Mouse (Mus musculus) heart, embryonic 11.5 days (tissue): Measurements from ENCODE around the gene Mark3. TPM values are rescaled to one million over a fixed set of nuclear protein-coding genes. Genes with fewer than 3 reads are reported as not detected.

Source experiments
- ATAC-seq: fragments of 200-750 bp; cut with Nextera tagmentation; replicated peaks from 2 replicates; pipeline ENCODE4 v1.8.0; 2017; ENCODE audit warnings: moderate library complexity; ENCODE audit not compliant: insufficient number of reproducible peaks, low FRiP score, low TSS enrichment
- H3K27ac ChIP-seq: fragments of 300-500 bp; sonication (generic); 2 replicates; pipeline ENCODE4 v1.5.1; 2014; ENCODE audit warnings: mild to moderate bottlenecking, low read depth, low read length
- H3K27me3 ChIP-seq: fragments of 300-500 bp; sonication (generic); 2 replicates; pipeline ENCODE4 v1.6.1; 2014; ENCODE audit warnings: mild to moderate bottlenecking, low read length, mixed read lengths; ENCODE audit not compliant: control insufficient read depth, insufficient read depth
- H3K36me3 ChIP-seq: fragments of 300-500 bp; sonication (generic); 2 replicates; pipeline ENCODE4 v1.6.1; 2014; ENCODE audit warnings: mild to moderate bottlenecking, low read length, moderate library complexity, mixed read lengths; ENCODE audit not compliant: control insufficient read depth, insufficient read depth
- H3K4me1 ChIP-seq: fragments of 300-500 bp; sonication (generic); 2 replicates; pipeline ENCODE4 v1.6.1; 2014; ENCODE audit warnings: low read length; ENCODE audit not compliant: control insufficient read depth, insufficient read depth
- H3K4me2 ChIP-seq: fragments of 300-500 bp; sonication (generic); 2 replicates; pipeline ENCODE4 v1.6.1; 2014; ENCODE audit warnings: mild to moderate bottlenecking, moderate library complexity
- H3K4me3 ChIP-seq: fragments of 300-500 bp; sonication (generic); 2 replicates; pipeline ENCODE4 v1.5.1; 2014; ENCODE audit warnings: low read depth, low read length
- H3K9ac ChIP-seq: fragments of 300-500 bp; sonication (generic); 2 replicates; pipeline ENCODE4 v1.6.1; 2014; ENCODE audit warnings: mild to moderate bottlenecking, low read depth, low read length, moderate library complexity
- H3K9me3 ChIP-seq: fragments of 300-500 bp; sonication (generic); replicated peaks from 2 replicates; pipeline ENCODE4 v1.6.1; 2016; ENCODE audit warnings: low read length; ENCODE audit not compliant: control insufficient read depth
- WGBS: fragments of 180-500 bp; shearing (Covaris S2); extraction: QIAGEN DNeasy Blood & Tissue Kit; methylation state at CpG from one replicate; pipeline ENCODE4 v1.1.7; 2014; ENCODE audit not compliant: insufficient replicate concordance; 5-methylcytosine and 5-hydroxymethylcytosine counted together
- polyA plus RNA-seq: library from polyadenylated mRNA; unstranded; fragments of >200 nt; fragmentation: Nextera tagmentation; extraction: Ambion mirVana; gene quantifications from 2 replicates; pipeline ENCODE4 v1.2.1, GENCODE M21; 2014

Mark3 gene
- polyA plus RNA-seq, 1 experiment from 2014 or later, result 45.7 TPM

DNA sequence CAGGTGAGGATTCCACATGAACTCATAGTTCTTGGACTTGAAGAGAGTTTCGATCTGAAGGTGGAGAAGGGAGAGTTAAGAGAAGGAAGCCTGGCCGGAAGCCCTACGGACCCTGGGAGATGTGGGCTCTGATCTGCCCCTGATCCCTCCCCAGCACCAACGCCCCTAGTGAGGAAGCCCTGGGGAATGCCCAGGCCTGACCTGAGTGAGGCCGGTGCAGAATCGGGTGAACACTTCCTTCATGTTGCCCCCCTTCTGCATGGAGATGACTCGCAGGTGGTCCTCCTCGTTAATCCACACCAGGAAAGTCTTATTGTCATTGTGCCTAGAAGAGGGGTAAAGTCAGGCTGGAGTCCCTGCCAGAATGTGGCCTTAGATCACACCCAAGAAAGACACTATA, 95.6 kb downstream of the Mark3 start:
- 61% methylated on average over 8 of the region's 8 CpGs for whole genome bisulfite sequencing
- Histone ChIP-seq H3K27me3 (peaks cover 4% of the 10 kb centered on the region; the same call in 1 of the 2 replicates), H3K9ac (no peak overlapping the region), H3K4me3 (peak overlapping the region; percentile 63; the same call in 1 of the 2 replicates), H3K27ac (no peak overlapping the region), H3K9me3 (no peaks in the 10 kb centered on the region), H3K36me3 (no peaks in the 10 kb centered on the region), H3K4me1 (peaks cover 46% of the 10 kb centered on the region), H3K4me2 (peak overlapping the region; percentile 88)
- ATAC-seq, result no peak

DNA sequence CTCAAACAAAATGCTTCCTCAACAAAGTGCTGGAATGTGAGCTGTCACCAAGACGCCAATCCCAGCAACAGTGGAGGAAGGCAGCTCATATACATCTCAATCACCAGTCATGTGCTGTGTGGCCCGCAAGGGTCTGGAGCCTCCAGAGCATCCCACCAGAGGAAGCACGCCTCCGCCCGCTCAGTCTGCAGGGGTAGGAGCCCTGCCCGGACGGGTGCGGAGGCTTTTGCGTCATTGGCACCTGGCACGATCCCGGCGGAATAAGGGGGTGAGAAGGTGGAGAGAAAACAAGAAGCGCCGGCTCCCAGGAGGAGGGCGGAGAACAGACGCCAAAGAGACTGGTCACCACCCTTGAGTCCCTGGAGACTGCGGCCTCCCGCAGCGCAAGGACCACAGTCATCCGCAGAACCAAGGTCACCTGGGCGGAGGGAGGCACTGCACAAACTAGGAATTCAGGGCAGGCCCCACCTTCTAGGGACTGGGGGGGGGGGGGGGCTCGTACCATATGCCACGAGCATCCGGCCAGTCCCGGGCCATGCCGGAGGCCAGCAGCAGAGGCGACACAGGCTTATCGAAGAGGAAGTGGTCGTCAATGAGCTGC, 96.1 kb downstream of the Mark3 start:
- Histone ChIP-seq H3K4me3 (peak overlapping the region; percentile 63), H3K27ac (no peak overlapping the region), H3K27me3 (peaks cover 4% of the 10 kb centered on the region; the same call in 1 of the 2 replicates), H3K4me1 (peaks cover 46% of the 10 kb centered on the region), H3K36me3 (no peaks in the 10 kb centered on the region), H3K9me3 (no peaks in the 10 kb centered on the region), H3K4me2 (peak overlapping the region; percentile 88), H3K9ac (peak overlapping the region; percentile 79)
- ATAC-seq, result peak; percentile 9; the same call in 1 of the 2 replicates
- WGBS, result 6% methylated on average over 29 of the region's 29 CpGs

GRCm38 (mm10) chr12:111670976-111671375, 96.7 kb downstream of the Mark3 start:
- H3K9me3 ChIP-seq, result no peaks in the 10 kb centered on the region
- peak overlapping the region; percentile 88 for H3K4me2 ChIP-seq
- WGBS, result under 1% methylated on average over 34 of the region's 35 CpGs
- H3K36me3 ChIP-seq, result no peaks in the 10 kb centered on the region
- peak overlapping the region; percentile 63 for H3K4me3 ChIP-seq
- H3K9ac ChIP-seq, result peak overlapping the region; percentile 79
- peaks cover 4% of the 10 kb centered on the region; the same call in 1 of the 2 replicates for H3K27me3 ChIP-seq
- no peak overlapping the region for H3K27ac ChIP-seq
- peaks cover 44% of the 10 kb centered on the region for H3K4me1 ChIP-seq
- ATAC-seq, result 0 out of 2 replicates have a peak, but pooled peaks have one; percentile 1

DNA sequence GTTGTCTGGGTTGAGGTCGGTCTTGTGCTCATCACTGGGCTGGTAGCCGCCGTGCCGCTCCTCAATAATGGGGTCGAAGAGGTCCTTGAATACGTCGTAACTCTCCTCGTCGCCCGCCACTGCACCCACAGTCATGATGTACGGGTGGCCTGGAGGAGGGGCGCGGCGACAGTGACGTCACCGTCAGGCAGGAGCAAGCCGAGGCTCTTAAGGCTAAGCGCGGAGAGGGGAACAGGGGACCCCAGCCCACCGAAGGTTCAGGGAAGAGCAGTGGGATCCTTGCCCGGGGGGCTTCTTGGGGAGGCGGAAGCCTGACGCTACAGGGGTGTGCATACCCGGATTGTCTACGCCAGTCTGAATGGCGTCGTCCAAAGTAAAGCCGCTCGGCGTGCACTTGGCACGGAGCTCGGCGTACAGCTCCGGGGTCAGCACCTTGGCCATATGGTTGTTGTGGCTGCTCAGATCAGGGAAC, 97.1 kb downstream of the Mark3 start:
- Histone ChIP-seq H3K4me2 (peak overlapping the region; percentile 88), H3K36me3 (no peaks in the 10 kb centered on the region), H3K4me3 (peak overlapping the region; percentile 63), H3K27me3 (peaks cover 4% of the 10 kb centered on the region; the same call in 1 of the 2 replicates), H3K27ac (no peak overlapping the region; the same call in 1 of the 2 replicates), H3K4me1 (peaks cover 39% of the 10 kb centered on the region), H3K9ac (peak overlapping the region; percentile 79), H3K9me3 (no peaks in the 10 kb centered on the region)
- WGBS, result under 1% methylated on average over 34 of the region's 34 CpGs
- 0 out of 2 replicates have a peak, but pooled peaks have one; percentile 9 for ATAC-seq

- Histone ChIP-seq H3K9ac (peak within 1 kb of the TSS; percentile 79), H3K27me3 (peaks cover 4% of the 10 kb centered on the region; the same call in 1 of the 2 replicates), H3K4me2 (peak within 1 kb of the TSS; percentile 88), H3K36me3 (no peaks in the 10 kb centered on the region), H3K4me1 (peaks cover 40% of the 10 kb centered on the region), H3K4me3 (peak within 1 kb of the TSS; percentile 63), H3K27ac (peak within 1 kb of the TSS; percentile 35; the same call in 1 of the 2 replicates), H3K9me3 (no peaks in the 10 kb centered on the region)
- no peak; the same call in 1 of the 2 replicates for ATAC-seq
- under 1% methylated on average over 31 of the region's 31 CpGs for WGBS
Measured at GRCm38 (mm10) chr12:111672176-111672575, 97.9 kb downstream of the Mark3 start, which contains the start of gene Ckb. Ckb (minus strand) TSS chr12:111672338.

- 13% methylated on average over 12 of the region's 12 CpGs for WGBS
- Histone ChIP-seq H3K9ac (no peak overlapping the region), H3K36me3 (no peaks in the 10 kb centered on the region), H3K4me3 (peak overlapping the region; percentile 63), H3K9me3 (no peaks in the 10 kb centered on the region), H3K4me1 (peaks cover 44% of the 10 kb centered on the region), H3K27ac (no peak overlapping the region), H3K27me3 (peaks cover 4% of the 10 kb centered on the region; the same call in 1 of the 2 replicates), H3K4me2 (peak overlapping the region; percentile 88)
- no peak for ATAC-seq
Measured at GRCm38 (mm10) chr12:111672581-111672980, 98.3 kb downstream of the Mark3 start.

DNA sequence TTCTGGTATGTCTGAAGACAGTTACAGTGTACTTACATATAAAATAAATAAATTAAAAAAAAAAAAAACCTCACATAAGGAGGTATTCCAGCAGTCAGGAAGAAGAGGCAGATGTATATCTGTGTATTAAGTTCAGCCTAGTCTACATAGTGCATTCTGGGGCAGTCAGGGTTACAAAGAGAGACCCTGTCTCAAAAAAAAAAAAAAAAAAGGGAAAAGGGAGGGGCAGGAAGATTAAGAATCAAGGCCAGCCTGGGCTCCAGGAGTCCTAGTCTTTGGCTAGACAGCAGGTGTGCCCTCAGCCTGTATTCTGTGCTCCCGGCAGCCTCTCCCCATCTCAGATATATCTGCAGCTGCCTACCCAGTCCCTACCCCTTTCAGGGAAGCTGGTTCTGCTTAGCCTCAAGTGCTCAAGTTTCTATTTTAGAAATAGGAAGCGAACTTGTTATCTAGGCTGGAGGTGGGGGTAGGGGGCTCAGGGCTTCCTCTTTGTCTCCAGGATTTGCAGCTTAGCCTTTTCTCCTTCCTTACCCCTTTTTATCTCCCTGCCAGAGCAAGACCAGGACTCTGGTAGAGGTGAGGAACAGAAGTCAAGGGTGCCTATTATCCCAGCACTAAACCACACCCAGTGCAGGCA, 100.6 kb downstream of the Mark3 start:
- 14% methylated on average over 2 of the region's 2 CpGs for WGBS
- H3K4me3 ChIP-seq, result no peak overlapping the region

GRCm38 (mm10) chr12:111675797-111676580, 101.7 kb downstream of the Mark3 start:
- 77% methylated on average over 6 of the region's 6 CpGs for WGBS
- H3K27ac ChIP-seq, result no peak overlapping the region
- no peak overlapping the region for H3K4me2 ChIP-seq
- H3K27me3 ChIP-seq, result peaks cover 4% of the 10 kb centered on the region; the same call in 1 of the 2 replicates
- no peak for ATAC-seq
- peaks cover 33% of the 10 kb centered on the region for H3K4me1 ChIP-seq
- no peak overlapping the region for H3K4me3 ChIP-seq
- no peak overlapping the region for H3K9ac ChIP-seq
- no peaks in the 10 kb centered on the region for H3K36me3 ChIP-seq
- no peaks in the 10 kb centered on the region for H3K9me3 ChIP-seq

More for the DNA sequence above, 100.6 kb downstream of the Mark3 start:
- H3K9ac ChIP-seq, result no peak overlapping the region
- H3K27me3 ChIP-seq, result peaks cover 4% of the 10 kb centered on the region; the same call in 1 of the 2 replicates
- no peak overlapping the region for H3K27ac ChIP-seq
- no peaks in the 10 kb centered on the region for H3K36me3 ChIP-seq
- no peaks in the 10 kb centered on the region for H3K9me3 ChIP-seq
- no peak overlapping the region for H3K4me2 ChIP-seq
- peaks cover 42% of the 10 kb centered on the region for H3K4me1 ChIP-seq
- ATAC-seq, result no peak
